Mouse (Mus musculus) midbrain, postnatal 0 days (tissue): ENCODE results near the gene Nxpe3. TPM values are rescaled to one million over a fixed set of nuclear protein-coding genes. Genes with fewer than 3 reads are reported as not detected.
"Not testable (repeated sequence)": the region's sequence is repeated elsewhere in the genome, so short reads cannot be mapped to it uniquely, and the experiment has no call there.

Experiments
- ATAC-seq: fragments of 200-750 bp; cut with Nextera tagmentation; 2 replicates; pipeline ENCODE4 v1.8.0; 2017; ENCODE audit warnings: moderate number of reproducible peaks, mild to moderate bottlenecking, moderate TSS enrichment, moderate library complexity; ENCODE audit not compliant: low FRiP score
- DNase-seq: peaks from one replicate; pipeline ENCODE4 v3.0.0-alpha.2; 2015; ENCODE audit warnings: low spot score
- H3K27ac ChIP-seq: fragments of 300-500 bp; sonication (generic); 2 replicates; pipeline ENCODE4 v1.5.1; 2014; ENCODE audit warnings: low read depth, mild to moderate bottlenecking, low read length, mixed read lengths
- H3K27me3 ChIP-seq: fragments of 300-500 bp; sonication (generic); 2 replicates; pipeline ENCODE4 v1.6.1; 2014; ENCODE audit warnings: low read length, control low read depth, mixed read lengths; ENCODE audit not compliant: insufficient read depth
- H3K36me3 ChIP-seq: fragments of 300-500 bp; sonication (generic); 2 replicates; pipeline ENCODE4 v1.6.1; 2014; ENCODE audit warnings: low read length, control low read depth, mixed read lengths; ENCODE audit not compliant: insufficient read depth
- H3K4me1 ChIP-seq: fragments of 300-500 bp; sonication (generic); 2 replicates; pipeline ENCODE4 v1.6.1; 2014; ENCODE audit warnings: mild to moderate bottlenecking, control low read depth, antibody characterized with exemption, low read length, mixed read lengths; ENCODE audit not compliant: insufficient read depth
- H3K4me2 ChIP-seq: fragments of 300-500 bp; sonication (generic); 2 replicates; pipeline ENCODE4 v1.6.1; 2014; ENCODE audit warnings: low read depth, mild to moderate bottlenecking, low read length, mixed read lengths; ENCODE audit not compliant: poor library complexity, severe bottlenecking
- H3K4me3 ChIP-seq: fragments of 300-500 bp; sonication (generic); 2 replicates; pipeline ENCODE4 v1.5.1; 2014; ENCODE audit warnings: low read depth, mild to moderate bottlenecking, low read length, moderate library complexity
- H3K9ac ChIP-seq: fragments of 300-500 bp; sonication (generic); replicated peaks from 2 replicates; pipeline ENCODE4 v1.6.1; 2014; ENCODE audit warnings: mild to moderate bottlenecking, low read length, moderate library complexity, mixed read lengths; ENCODE audit not compliant: poor library complexity, severe bottlenecking
- H3K9me3 ChIP-seq: fragments of 300-500 bp; sonication (generic); 2 replicates; pipeline ENCODE4 v1.6.1; 2016; ENCODE audit warnings: low read length, control low read depth
- CTCF ChIP-seq: IDR thresholded peaks from 2 replicates; pipeline ENCODE4 v1.5.1; 2016; ENCODE audit warnings: antibody characterized with exemption, mild to moderate bottlenecking
- WGBS: fragments of 180-500 bp; shearing (Covaris S2); extraction: QIAGEN DNeasy Blood & Tissue Kit; methylation state at CpG from one replicate; pipeline ENCODE4 v1.1.7; 2014; 5-methylcytosine and 5-hydroxymethylcytosine counted together
- polyA plus RNA-seq: library from polyadenylated mRNA; unstranded; fragments of >200 nt; fragmentation: Nextera tagmentation; extraction: Ambion mirVana; gene quantifications from 2 replicates; pipeline ENCODE4 v1.2.1, GENCODE M21; 2015
- total RNA-seq: library from RNA; depleted of rRNA; stranded (reverse); fragments of >200 nt; gene quantifications from 2 replicates; pipeline ENCODE4 v1.2.3, GENCODE M21; 2014

The Nxpe3 gene
- total and polyA plus RNA-seq, 2 experiments from 2014 or later, result 1.1 to 2.0 TPM

DNA sequence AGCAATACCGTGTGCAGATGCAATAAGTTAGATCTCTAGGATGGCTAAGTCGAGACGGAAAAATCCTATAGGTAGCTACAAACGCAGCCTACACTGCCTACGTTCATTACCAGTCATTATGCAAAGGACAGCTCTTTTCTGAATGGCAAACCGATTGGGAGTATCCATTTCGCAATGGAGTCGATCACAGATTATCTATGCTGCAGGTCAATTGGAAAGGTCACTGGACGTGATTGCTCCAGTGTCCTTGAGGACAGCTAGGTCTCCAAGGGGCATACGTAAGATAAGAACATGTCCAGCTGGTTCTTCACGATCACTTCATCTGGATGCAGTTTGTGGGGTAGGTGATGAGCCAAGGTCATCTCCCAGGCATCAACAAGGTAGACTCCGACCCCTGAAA lies 51.2 kb downstream of the Nxpe3 start:
- Histone ChIP-seq H3K9me3 (peaks cover 7% of the 10 kb centered on the region; the same call in 1 of the 2 replicates), H3K4me3 (no peak overlapping the region), H3K4me2 (no peak overlapping the region), H3K27ac (no peak overlapping the region), H3K9ac (no peak overlapping the region), H3K27me3 (no peaks in the 10 kb centered on the region), H3K4me1 (no peaks in the 10 kb centered on the region), H3K36me3 (peaks cover 10% of the 10 kb centered on the region)
- 96% methylated on average over 12 of the region's 12 CpGs for WGBS
- DNase-seq, result no peak
- no peak for ATAC-seq
- TF ChIP-seq CTCF, result no peak

- H3K4me2 ChIP-seq, result no peak overlapping the region
- peaks cover 7% of the 10 kb centered on the region; the same call in 1 of the 2 replicates for H3K9me3 ChIP-seq
- H3K4me1 ChIP-seq, result no peaks in the 10 kb centered on the region
- WGBS, result 89% methylated on average over 5 of the region's 5 CpGs
- no peak overlapping the region for H3K4me3 ChIP-seq
- H3K36me3 ChIP-seq, result peaks cover 9% of the 10 kb centered on the region
- no peak for ATAC-seq
- H3K9ac ChIP-seq, result no peak overlapping the region
- H3K27ac ChIP-seq, result no peak overlapping the region
- no peak for DNase-seq
- H3K27me3 ChIP-seq, result no peaks in the 10 kb centered on the region
- no peak for TF ChIP-seq CTCF
Measured at GRCm38 (mm10) chr16:55843134-55843533, 52.0 kb downstream of the Nxpe3 start.

GRCm38 (mm10) chr16:55841506-55841905 lies 53.6 kb downstream of the Nxpe3 start:
- Histone ChIP-seq H3K27me3 (no peaks in the 10 kb centered on the region), H3K9ac (no peak overlapping the region), H3K36me3 (peaks cover 9% of the 10 kb centered on the region), H3K4me3 (no peak overlapping the region), H3K4me1 (no peaks in the 10 kb centered on the region), H3K9me3 (peaks cover 7% of the 10 kb centered on the region; the same call in 1 of the 2 replicates), H3K27ac (no peak overlapping the region), H3K4me2 (no peak overlapping the region)
- no peak for TF ChIP-seq CTCF
- no peak for ATAC-seq
- 91% methylated on average over 6 of the region's 6 CpGs for WGBS
- DNase-seq, result no peak

- Histone ChIP-seq H3K4me3 (peak within 1 kb of the TSS; percentile 57), H3K36me3 (peaks cover 2% of the 10 kb centered on the region; the same call in 1 of the 2 replicates), H3K27ac (peak within 1 kb of the TSS; percentile 69), H3K9me3 (no peaks in the 10 kb centered on the region), H3K27me3 (no peaks in the 10 kb centered on the region), H3K4me1 (no peaks in the 10 kb centered on the region), H3K9ac (peak within 1 kb of the TSS; percentile 67), H3K4me2 (peak within 1 kb of the TSS; percentile 74)
- ATAC-seq (peak; percentile 92), DNase-seq (peak; percentile 85)
- TF ChIP-seq CTCF, result no peak
- WGBS, result under 1% methylated on average over 40 of the region's 40 CpGs
Measured at GRCm38 (mm10) chr16:55838510-55839474, 56.3 kb downstream of the Nxpe3 start, which contains the start of gene Nfkbiz. Gene Nfkbiz (minus strand): TSS chr16:55838899.

DNA sequence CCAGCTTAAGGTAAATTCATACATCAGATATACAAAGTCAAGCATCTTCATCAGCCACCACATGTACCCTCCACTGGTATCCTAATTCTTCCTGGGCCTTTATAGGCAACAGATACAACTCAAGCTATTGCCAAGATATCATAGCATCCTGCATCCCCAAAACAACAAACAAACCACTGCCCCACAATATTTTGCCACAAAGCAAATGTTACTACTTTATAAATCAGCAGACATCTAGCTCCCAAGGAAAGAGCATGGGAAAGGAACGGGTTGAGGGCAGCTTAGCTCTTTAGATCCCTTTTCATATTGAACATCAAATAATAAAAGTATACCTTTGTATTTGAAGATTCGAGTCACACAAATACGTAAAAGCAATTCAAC lies 57.0 kb downstream of the Nxpe3 start:
- WGBS, result 8% methylated on average over 3 of the region's 3 CpGs
- Histone ChIP-seq H3K4me3 (peak overlapping the region; percentile 57), H3K4me1 (no peaks in the 10 kb centered on the region), H3K4me2 (peak overlapping the region; percentile 74), H3K27ac (peak overlapping the region; percentile 69; the same call in 1 of the 2 replicates), H3K36me3 (no peaks in the 10 kb centered on the region), H3K9ac (peak overlapping the region; percentile 67), H3K27me3 (no peaks in the 10 kb centered on the region), H3K9me3 (no peaks in the 10 kb centered on the region)
- TF ChIP-seq CTCF, result no peak
- ATAC-seq (no peak), DNase-seq (no peak)

- H3K27me3 ChIP-seq, H3K4me2 ChIP-seq, H3K9me3 ChIP-seq, H3K36me3 ChIP-seq, H3K4me1 ChIP-seq, H3K9ac ChIP-seq, H3K4me3 ChIP-seq, H3K27ac ChIP-seq, DNase-seq, ATAC-seq: not testable (repeated sequence)
- 93% methylated on average over 8 of the region's 8 CpGs for WGBS
Measured at GRCm38 (mm10) chr16:55837653-55838052, 57.4 kb downstream of the Nxpe3 start.
